Mouse (Mus musculus): ENCODE data around the gene Btn2a2. TPM values are rescaled to one million over a fixed set of nuclear protein-coding genes. Genes with fewer than 3 reads are reported as not detected.

Gene Btn2a2
- total and polyA plus RNA-seq, 3 experiments: 1.2 to 2.1 (median 1.3) TPM

GRCm38 (mm10) chr13:23466911-23467310 is 21.7 kb downstream of the Btn2a2 start:
- in situ Hi-C loops (cut with MboI; ENCODE audit: low pct_ligation_motif_present, low pct_unique_long_range_greater_than_20kb, low sequenced_read_pairs) (no loop called here), dilution Hi-C loops (cut with MboI; ENCODE audit: extremely low pct_ligation_motif_present, extremely low pct_unique_long_range_greater_than_20kb, low sequenced_read_pairs) (no loop called here)
- peak; percentile 96 for DNase-seq (ENCODE audit: extremely low read depth)
- H3K9ac ChIP-seq (ENCODE audit: insufficient read depth, low read depth): no peak overlapping the region
- TF ChIP-seq RAD21 (IDR thresholded peaks at IDR 0.05; ENCODE audit: low read depth, low read length) (no peak), HCFC1 (IDR thresholded peaks at IDR 0.05; ENCODE audit: low read depth, low read length) (no peak), CHD2 (IDR thresholded peaks at IDR 0.05; ENCODE audit: low read length) (no peak), TCF12 (IDR thresholded peaks at IDR 0.05; ENCODE audit: low read depth, low read length) (no peak), ETS1 (conservative IDR thresholded peaks at IDR 0.05; ENCODE audit: low read depth, low read length) (no peak), ZKSCAN1 (IDR thresholded peaks at IDR 0.05; ENCODE audit: borderline replicate concordance, low read depth, low read length) (no peak), MAFK (IDR thresholded peaks at IDR 0.05; ENCODE audit: insufficient replicate concordance, low read length) (peak; percentile 99), MYC (IDR thresholded peaks at IDR 0.05; ENCODE audit: low read depth, low read length) (no peak), TBP (conservative IDR thresholded peaks at IDR 0.05; ENCODE audit: low read depth, low read length) (peak; percentile 99), KAT2A (IDR thresholded peaks at IDR 0.05; ENCODE audit: insufficient replicate concordance, low read length) (peak; percentile 88; the same call in 1 of the 2 replicates), MEF2A (IDR thresholded peaks at IDR 0.05; ENCODE audit: borderline replicate concordance, low read depth, low read length) (no peak), CTCF (conservative IDR thresholded peaks at IDR 0.05 in 1 of 2, IDR thresholded peaks at IDR 0.05 in 1 of 2; ENCODE audit: low read depth in 2 of 2, low read length in 2 of 2) (no peak), E2F4 (IDR thresholded peaks at IDR 0.05; ENCODE audit: insufficient replicate concordance, low read depth, low read length) (peak; percentile 94), ELF1 (IDR thresholded peaks at IDR 0.05; ENCODE audit: low read depth, low read length) (peak; percentile 98), MAX (IDR thresholded peaks at IDR 0.05; ENCODE audit: low read length) (no peak), ZC3H11A (IDR thresholded peaks at IDR 0.05; ENCODE audit: low read depth, low read length) (no peak), ZNF384 (IDR thresholded peaks at IDR 0.05; ENCODE audit: low read depth, low read length) (peak; percentile 72), USF2 (conservative IDR thresholded peaks at IDR 0.05; ENCODE audit: low read depth, low read length) (no peak), NELFE (IDR thresholded peaks at IDR 0.05; ENCODE audit: low read depth, low read length) (no peak), JUND (conservative IDR thresholded peaks at IDR 0.05; ENCODE audit: low read depth, low read length) (no peak), RCOR1 (conservative IDR thresholded peaks at IDR 0.05; ENCODE audit: low read depth, low read length) (no peak), POLR2A (IDR thresholded peaks at IDR 0.05; ENCODE audit: low read depth, low read length) (no peak), GABPA (IDR thresholded peaks at IDR 0.05; ENCODE audit: insufficient replicate concordance, low read depth, low read length) (no peak), NRF1 (IDR thresholded peaks at IDR 0.05; ENCODE audit: low read depth, low read length) (peak; percentile 72), JUN (IDR thresholded peaks at IDR 0.05; ENCODE audit: insufficient read depth, low read depth, low read length) (no peak), SMC3 (IDR thresholded peaks at IDR 0.05; ENCODE audit: low read depth, low read length) (no peak)
- H3K4me2 ChIP-seq (ENCODE audit: insufficient read depth, low read depth, poor library complexity, severe bottlenecking): peak overlapping the region; percentile 61; the same call in 1 of the 2 replicates
- peak overlapping the region in 1 of 3 experiments; percentile 24 for H3K4me3 ChIP-seq (replicated peaks in 1 of 3; ENCODE audit: low read depth in 2 of 3, low read length in 2 of 3, poor library complexity in 1 of 3)
- H3K36me3 ChIP-seq (replicated peaks in 1 of 2; ENCODE audit: control insufficient read depth in 1 of 2, insufficient read depth in 1 of 2, low read length in 1 of 2): no peaks in the 10 kb centered on the region
- peaks cover 2% of the 10 kb centered on the region for H3K27me3 ChIP-seq (replicated peaks)
- H3K4me1 ChIP-seq (ENCODE audit: control insufficient read depth in 1 of 2, insufficient read depth in 2 of 2): peaks cover 0 to 5% of the 10 kb centered on the region in 2 experiments; a peak in 1 of 4 replicates
- H3K79me2 ChIP-seq (replicated peaks; ENCODE audit: control insufficient read depth, extremely low read depth, insufficient read depth, poor library complexity, severe bottlenecking): no peaks in the 10 kb centered on the region
- no peak overlapping the region for H3K27ac ChIP-seq (ENCODE audit: insufficient read depth, low read depth)
- H3K9me3 ChIP-seq (replicated peaks; ENCODE audit: low read length): no peaks in the 10 kb centered on the region
